Mouse (Mus musculus): ENCODE results near the gene Pm20d1. TPM values are rescaled to one million over a fixed set of nuclear protein-coding genes. Genes with fewer than 3 reads are reported as not detected.

Pm20d1 gene
- not detected in 2 replicates for total RNA-seq (2017)

- ATAC-seq (replicated peaks in 1 of 2; ENCODE audit: insufficient read depth in 1 of 2, low FRiP score in 2 of 2, low TSS enrichment in 1 of 2, low read depth in 1 of 2, poor library complexity in 2 of 2, severe bottlenecking in 2 of 2), result peak; percentile 51 to 60; a peak in 2 of 4 replicates
Observed at GRCm38 (mm10) chr1:131797202-131797909, at the start of gene Pm20d1. TSS of gene Pm20d1 (plus strand) at chr1:131797381.

GRCm38 (mm10) chr1:131747761-131748160 lies 49.4 kb upstream of the Pm20d1 start:
- no peak for ATAC-seq (replicated peaks in 1 of 2; ENCODE audit: insufficient read depth in 1 of 2, low FRiP score in 2 of 2, low TSS enrichment in 1 of 2, low read depth in 1 of 2, poor library complexity in 2 of 2, severe bottlenecking in 2 of 2)

GRCm38 (mm10) chr1:131748636-131749035 lies 48.5 kb upstream of the Pm20d1 start:
- ATAC-seq (replicated peaks in 1 of 2; ENCODE audit: insufficient read depth in 1 of 2, low FRiP score in 2 of 2, low TSS enrichment in 1 of 2, low read depth in 1 of 2, poor library complexity in 2 of 2, severe bottlenecking in 2 of 2), result no peak

GRCm38 (mm10) chr1:131749706-131750545 lies 47.3 kb upstream of the Pm20d1 start:
- ATAC-seq (replicated peaks in 1 of 2; ENCODE audit: insufficient read depth in 1 of 2, low FRiP score in 2 of 2, low TSS enrichment in 1 of 2, low read depth in 1 of 2, poor library complexity in 2 of 2, severe bottlenecking in 2 of 2), result 0 out of 4 replicates have a peak, but pooled peaks have one; percentile 17 to 26

- ATAC-seq (replicated peaks in 1 of 2; ENCODE audit: insufficient read depth in 1 of 2, low FRiP score in 2 of 2, low TSS enrichment in 1 of 2, low read depth in 1 of 2, poor library complexity in 2 of 2, severe bottlenecking in 2 of 2), result no peak
Observed at GRCm38 (mm10) chr1:131751181-131751890, 45.8 kb upstream of the Pm20d1 start.

- no peak for ATAC-seq (replicated peaks in 1 of 2; ENCODE audit: insufficient read depth in 1 of 2, low FRiP score in 2 of 2, low TSS enrichment in 1 of 2, low read depth in 1 of 2, poor library complexity in 2 of 2, severe bottlenecking in 2 of 2)
Observed at GRCm38 (mm10) chr1:131751891-131752311, 45.3 kb upstream of the Pm20d1 start.

- ATAC-seq (replicated peaks in 1 of 2; ENCODE audit: insufficient read depth in 1 of 2, low FRiP score in 2 of 2, low TSS enrichment in 1 of 2, low read depth in 1 of 2, poor library complexity in 2 of 2, severe bottlenecking in 2 of 2), result peak; percentile 14 to 33; a peak in 2 of 4 replicates
Observed at GRCm38 (mm10) chr1:131754212-131754829, 42.9 kb upstream of the Pm20d1 start.

GRCm38 (mm10) chr1:131754916-131755315 lies 42.3 kb upstream of the Pm20d1 start:
- peak; percentile 62 to 75 for ATAC-seq (replicated peaks in 1 of 2; ENCODE audit: insufficient read depth in 1 of 2, low FRiP score in 2 of 2, low TSS enrichment in 1 of 2, low read depth in 1 of 2, poor library complexity in 2 of 2, severe bottlenecking in 2 of 2)

GRCm38 (mm10) chr1:131757211-131757610 lies 40.0 kb upstream of the Pm20d1 start:
- ATAC-seq (replicated peaks in 1 of 2; ENCODE audit: insufficient read depth in 1 of 2, low FRiP score in 2 of 2, low TSS enrichment in 1 of 2, low read depth in 1 of 2, poor library complexity in 2 of 2, severe bottlenecking in 2 of 2), result no peak

GRCm38 (mm10) chr1:131758796-131759195 lies 38.4 kb upstream of the Pm20d1 start:
- ATAC-seq (replicated peaks in 1 of 2; ENCODE audit: insufficient read depth in 1 of 2, low FRiP score in 2 of 2, low TSS enrichment in 1 of 2, low read depth in 1 of 2, poor library complexity in 2 of 2, severe bottlenecking in 2 of 2), result no peak

GRCm38 (mm10) chr1:131759667-131760427 lies 37.3 kb upstream of the Pm20d1 start:
- ATAC-seq (replicated peaks in 1 of 2; ENCODE audit: insufficient read depth in 1 of 2, low FRiP score in 2 of 2, low TSS enrichment in 1 of 2, low read depth in 1 of 2, poor library complexity in 2 of 2, severe bottlenecking in 2 of 2), result no peak

GRCm38 (mm10) chr1:131760428-131760820 lies 36.8 kb upstream of the Pm20d1 start:
- no peak for ATAC-seq (replicated peaks in 1 of 2; ENCODE audit: insufficient read depth in 1 of 2, low FRiP score in 2 of 2, low TSS enrichment in 1 of 2, low read depth in 1 of 2, poor library complexity in 2 of 2, severe bottlenecking in 2 of 2)

- peak in 1 of 2 experiments; percentile 40; a peak in 1 of 4 replicates for ATAC-seq (replicated peaks in 1 of 2; ENCODE audit: insufficient read depth in 1 of 2, low FRiP score in 2 of 2, low TSS enrichment in 1 of 2, low read depth in 1 of 2, poor library complexity in 2 of 2, severe bottlenecking in 2 of 2)
Observed at GRCm38 (mm10) chr1:131761079-131761831, 35.9 kb upstream of the Pm20d1 start.

GRCm38 (mm10) chr1:131763683-131764082 lies 33.5 kb upstream of the Pm20d1 start:
- peak; percentile 37 to 58; a peak in 2 of 4 replicates for ATAC-seq (replicated peaks in 1 of 2; ENCODE audit: insufficient read depth in 1 of 2, low FRiP score in 2 of 2, low TSS enrichment in 1 of 2, low read depth in 1 of 2, poor library complexity in 2 of 2, severe bottlenecking in 2 of 2)

- ATAC-seq (replicated peaks in 1 of 2; ENCODE audit: insufficient read depth in 1 of 2, low FRiP score in 2 of 2, low TSS enrichment in 1 of 2, low read depth in 1 of 2, poor library complexity in 2 of 2, severe bottlenecking in 2 of 2), result no peak
Observed at GRCm38 (mm10) chr1:131764581-131765338, 32.4 kb upstream of the Pm20d1 start.
